Mouse (Mus musculus) intestine, embryonic 14.5 days (tissue): ENCODE data around the gene Cd3e. TPM values are rescaled to one million over a fixed set of nuclear protein-coding genes. Genes with fewer than 3 reads are reported as not detected.
"Not testable (repeated sequence)": the region's sequence is repeated elsewhere in the genome, so short reads cannot be mapped to it uniquely, and the experiment has no call there.

Experiments
- ATAC-seq: fragments of 200-750 bp; cut with Nextera tagmentation; replicated peaks from 2 replicates; pipeline ENCODE4 v1.8.0; 2017; ENCODE audit warnings: low read depth, moderate number of reproducible peaks, moderate TSS enrichment, moderate library complexity; ENCODE audit not compliant: low FRiP score, low TSS enrichment
- DNase-seq: peaks from one replicate; pipeline ENCODE4 v3.0.0-alpha.2; 2018; ENCODE audit warnings: low spot score
- H3K27ac ChIP-seq: fragments of 300-500 bp; sonication (generic); 2 replicates; pipeline ENCODE4 v1.5.1; 2014; ENCODE audit warnings: low read depth, mild to moderate bottlenecking, control low read depth
- H3K27me3 ChIP-seq: fragments of 300-500 bp; sonication (generic); replicated peaks from 2 replicates; pipeline ENCODE4 v1.6.1; 2014; ENCODE audit warnings: low read length, control low read depth; ENCODE audit not compliant: control insufficient read depth, insufficient read depth
- H3K36me3 ChIP-seq: fragments of 300-500 bp; sonication (generic); 2 replicates; pipeline ENCODE4 v1.6.1; 2014; ENCODE audit warnings: low read length, control low read depth; ENCODE audit not compliant: control insufficient read depth, insufficient read depth
- H3K4me1 ChIP-seq: fragments of 300-500 bp; sonication (generic); replicated peaks from 2 replicates; pipeline ENCODE4 v1.6.1; 2014; ENCODE audit warnings: low read length, control low read depth, mixed read lengths; ENCODE audit not compliant: control insufficient read depth, insufficient read depth
- H3K4me2 ChIP-seq: fragments of 300-500 bp; sonication (generic); 2 replicates; pipeline ENCODE4 v1.6.1; 2014; ENCODE audit warnings: low read length
- H3K4me3 ChIP-seq: fragments of 300-500 bp; sonication (generic); 2 replicates; pipeline ENCODE4 v1.5.1; 2014; ENCODE audit warnings: low read depth, low read length, control low read depth, mixed read lengths
- H3K9ac ChIP-seq: fragments of 300-500 bp; sonication (generic); 2 replicates; pipeline ENCODE4 v1.6.1; 2014; ENCODE audit warnings: mild to moderate bottlenecking, low read length
- H3K9me3 ChIP-seq: fragments of 300-500 bp; sonication (generic); 2 replicates; pipeline ENCODE4 v1.6.1; 2016; ENCODE audit warnings: low read length, control low read depth; ENCODE audit not compliant: control insufficient read depth
- WGBS: fragments of 180-500 bp; shearing (Covaris S2); extraction: QIAGEN DNeasy Blood & Tissue Kit; methylation state at CpG from one replicate; pipeline ENCODE4 v1.1.7; 2014; 5-methylcytosine and 5-hydroxymethylcytosine counted together
- polyA plus RNA-seq: library from polyadenylated mRNA; unstranded; fragments of >200 nt; fragmentation: Nextera tagmentation; extraction: Ambion mirVana; gene quantifications from 2 replicates; pipeline ENCODE4 v1.2.1, GENCODE M21; 2014

The Cd3e gene
- polyA plus RNA-seq, 1 experiment from 2014 or later = 0.49 TPM

GRCm38 (mm10) chr9:44981104-44981503, 28.3 kb downstream of the Cd3e start:
- Histone ChIP-seq H3K27ac (no peak overlapping the region), H3K9me3 (no peaks in the 10 kb centered on the region), H3K36me3 (no peaks in the 10 kb centered on the region), H3K4me2 (no peak overlapping the region), H3K4me1 (no peaks in the 10 kb centered on the region), H3K27me3 (no peaks in the 10 kb centered on the region), H3K4me3 (no peak overlapping the region), H3K9ac (no peak overlapping the region)
- ATAC-seq = no peak
- WGBS = 80% methylated on average over 2 of the region's 2 CpGs
- DNase-seq = no peak

- DNase-seq = no peak
Observed at GRCm38 (mm10) chr9:44980242-44980641, 29.2 kb downstream of the Cd3e start, which contains the start of gene Cd3g. Gene Cd3g, minus strand, starts transcription at chr9:44980431.

GRCm38 (mm10) chr9:44979806-44980205, 29.6 kb downstream of the Cd3e start:
- DNase-seq (no peak), ATAC-seq (no peak)
- Histone ChIP-seq H3K9me3 (no peaks in the 10 kb centered on the region), H3K9ac (no peak overlapping the region), H3K27ac (no peak overlapping the region), H3K27me3 (no peaks in the 10 kb centered on the region), H3K4me1 (no peaks in the 10 kb centered on the region), H3K36me3 (no peaks in the 10 kb centered on the region), H3K4me3 (no peak overlapping the region), H3K4me2 (no peak overlapping the region)
- 78% methylated on average over 7 of the region's 7 CpGs for WGBS

More at GRCm38 (mm10) chr9:44980242-44980641, 29.2 kb downstream of the Cd3e start, which contains the start of gene Cd3g:
- Histone ChIP-seq H3K4me2 (no peak within 1 kb of the TSS), H3K4me1 (no peaks in the 10 kb centered on the region), H3K9ac (no peak within 1 kb of the TSS), H3K27me3 (no peaks in the 10 kb centered on the region), H3K27ac (no peak within 1 kb of the TSS), H3K36me3 (no peaks in the 10 kb centered on the region), H3K9me3 (no peaks in the 10 kb centered on the region), H3K4me3 (no peak within 1 kb of the TSS)
- no peak for ATAC-seq
- 64% methylated on average over 3 of the region's 3 CpGs for WGBS

GRCm38 (mm10) chr9:44977813-44978212, 31.6 kb downstream of the Cd3e start:
- DNase-seq (no peak), ATAC-seq (no peak)
- no peak overlapping the region for H3K4me2 ChIP-seq
- peaks cover 14% of the 10 kb centered on the region for H3K27me3 ChIP-seq
- H3K9ac ChIP-seq = no peak overlapping the region
- H3K27ac ChIP-seq = no peak overlapping the region
- no peak overlapping the region for H3K4me3 ChIP-seq
- no peaks in the 10 kb centered on the region for H3K4me1 ChIP-seq
- WGBS = 69% methylated on average over 6 of the region's 6 CpGs
- no peaks in the 10 kb centered on the region for H3K9me3 ChIP-seq
- H3K36me3 ChIP-seq = no peaks in the 10 kb centered on the region

- 57% methylated on average over 1 of the region's 1 CpGs for WGBS
- no peak overlapping the region for H3K4me2 ChIP-seq
- no peak for ATAC-seq
Observed at GRCm38 (mm10) chr9:44969450-44969849, 40.0 kb downstream of the Cd3e start.

GRCm38 (mm10) chr9:44967763-44968162, 41.7 kb downstream of the Cd3e start:
- H3K36me3 ChIP-seq, H3K4me2 ChIP-seq, H3K27me3 ChIP-seq, H3K9me3 ChIP-seq, H3K4me3 ChIP-seq, H3K27ac ChIP-seq, DNase-seq, ATAC-seq, H3K9ac ChIP-seq: not testable (repeated sequence)
- 82% methylated on average over 5 of the region's 5 CpGs for WGBS
- peaks cover 12% of the 10 kb centered on the region for H3K4me1 ChIP-seq

More at GRCm38 (mm10) chr9:44969450-44969849, 40.0 kb downstream of the Cd3e start:
- H3K9ac ChIP-seq = no peak overlapping the region
- H3K27ac ChIP-seq = no peak overlapping the region
- H3K4me1 ChIP-seq = peaks cover 9% of the 10 kb centered on the region
- H3K36me3 ChIP-seq = no peaks in the 10 kb centered on the region
- peaks cover 16% of the 10 kb centered on the region for H3K27me3 ChIP-seq
- no peaks in the 10 kb centered on the region for H3K9me3 ChIP-seq
- H3K4me3 ChIP-seq = no peak overlapping the region
- no peak for DNase-seq

- peaks cover 12% of the 10 kb centered on the region for H3K4me1 ChIP-seq
- ATAC-seq (no peak), DNase-seq (peak; percentile 77)
- no peak overlapping the region for H3K4me3 ChIP-seq
- WGBS = 23% methylated on average over 3 of the region's 3 CpGs
- H3K27me3 ChIP-seq = no peaks in the 10 kb centered on the region
- no peak overlapping the region for H3K4me2 ChIP-seq
- H3K9ac ChIP-seq = no peak overlapping the region
- H3K27ac ChIP-seq = no peak overlapping the region
- peaks cover 14% of the 10 kb centered on the region; the same call in 1 of the 2 replicates for H3K36me3 ChIP-seq
- H3K9me3 ChIP-seq = no peaks in the 10 kb centered on the region
Observed at GRCm38 (mm10) chr9:44966815-44967242, 42.6 kb downstream of the Cd3e start.

- H3K9ac ChIP-seq = peak overlapping the region; percentile 48
- H3K36me3 ChIP-seq = peaks cover 21% of the 10 kb centered on the region
- H3K9me3 ChIP-seq = no peaks in the 10 kb centered on the region
- H3K4me3 ChIP-seq = peak overlapping the region; percentile 77
- WGBS = 14% methylated on average over 10 of the region's 10 CpGs
- peak overlapping the region; percentile 96 for H3K4me2 ChIP-seq
- H3K27ac ChIP-seq = no peak overlapping the region; the same call in 1 of the 2 replicates
- no peaks in the 10 kb centered on the region for H3K27me3 ChIP-seq
- no peak for DNase-seq
- peaks cover 12% of the 10 kb centered on the region for H3K4me1 ChIP-seq
- ATAC-seq = peak; percentile 54
Observed at GRCm38 (mm10) chr9:44965833-44966466, 43.5 kb downstream of the Cd3e start.
